Comparison of ENCODE assay signal across 8 mouse cellular contexts in genomic region chr9:100597546-100597945, GRCm38 (mm10). TPM values are rescaled to one million over a fixed set of nuclear protein-coding genes. Genes with fewer than 3 reads are reported as not detected.
DNase-seq lines count a peak whose midpoint lies in the region; ATAC-seq and TF ChIP-seq lines count a peak whose summit lies in the region.

Gene Stag1 (plus strand): TSS chr9:100597798.

- H3K36me3 ChIP-seq in embryonic facial prominence, embryonic 13.5 days = no peaks in the 10 kb centered on the region
- no peaks in the 10 kb centered on the region for H3K36me3 ChIP-seq in heart, embryonic 14.5 days (ENCODE audit: control insufficient read depth, insufficient read depth, low read length)
- no peaks in the 10 kb centered on the region for H3K36me3 ChIP-seq in neural tube, embryonic 14.5 days (ENCODE audit: control insufficient read depth, insufficient read depth, low read length)

- TF ChIP-seq CTCF in left cerebral cortex, adult 2 months (IDR thresholded peaks at IDR 0.05) = no peak

- no peak for DNase-seq in left cerebral cortex, adult 2 months (ENCODE audit: extremely low spot score in 1 of 2, low spot score in 2 of 2)
- no peak for DNase-seq in left cerebral cortex, adult 9 months (ENCODE audit: low spot score in 2 of 2)
- DNase-seq in left cerebral cortex, postnatal 25 days (ENCODE audit: low spot score in 2 of 2) = no peak
- DNase-seq in B cell, adult 2 months = no peak
- no peak for DNase-seq in spleen, adult 12 weeks (ENCODE audit: low spot score)

- no peaks in the 10 kb centered on the region for H3K9me3 ChIP-seq in embryonic facial prominence, embryonic 13.5 days
- H3K9me3 ChIP-seq in heart, embryonic 14.5 days (ENCODE audit: control insufficient read depth, low read length) = no peaks in the 10 kb centered on the region; the same call in 1 of the 2 replicates
- no peaks in the 10 kb centered on the region for H3K9me3 ChIP-seq in neural tube, embryonic 14.5 days (ENCODE audit: control insufficient read depth, low read length)

- no peak within 1 kb of the TSS for H3K4me2 ChIP-seq in embryonic facial prominence, embryonic 13.5 days
- no peak within 1 kb of the TSS for H3K4me2 ChIP-seq in heart, embryonic 14.5 days (ENCODE audit: low read length)
- no peak within 1 kb of the TSS for H3K4me2 ChIP-seq in neural tube, embryonic 14.5 days (ENCODE audit: low read depth, low read length)

- intact Hi-C loops in left cerebral cortex, adult 2 months (cut with DNase I) = no loop called here
- intact Hi-C loops in left cerebral cortex, postnatal 25 days (cut with DNase I) = no loop called here

- H3K4me1 ChIP-seq in embryonic facial prominence, embryonic 13.5 days = 0 out of 2 replicates have a peak, but pooled peaks cover 3% of the 10 kb centered on the region
- H3K4me1 ChIP-seq in heart, embryonic 14.5 days (ENCODE audit: control insufficient read depth in 2 of 2, insufficient read depth in 2 of 2, low read length in 2 of 2) = no peaks in the 10 kb centered on the region
- no peaks in the 10 kb centered on the region for H3K4me1 ChIP-seq in neural tube, embryonic 14.5 days (ENCODE audit: control insufficient read depth, insufficient read depth, low read length)

- no peak within 1 kb of the TSS for H3K27ac ChIP-seq in left cerebral cortex, adult 2 months
- no peak within 1 kb of the TSS for H3K27ac ChIP-seq in embryonic facial prominence, embryonic 13.5 days
- H3K27ac ChIP-seq in heart, embryonic 14.5 days (replicated peaks in 1 of 2; ENCODE audit: control insufficient read depth in 1 of 2, insufficient read depth in 1 of 2, low read depth in 2 of 2, low read length in 2 of 2) = no peak within 1 kb of the TSS
- no peak within 1 kb of the TSS for H3K27ac ChIP-seq in neural tube, embryonic 14.5 days (ENCODE audit: low read depth, low read length)

- no peak for ATAC-seq in embryonic facial prominence, embryonic 13.5 days (ENCODE audit: insufficient number of reproducible peaks, insufficient read depth, low FRiP score, low TSS enrichment, low read depth)
- no peak for ATAC-seq in heart, embryonic 14.5 days (ENCODE audit: insufficient number of reproducible peaks, insufficient read depth, low FRiP score, low read depth)
- ATAC-seq in neural tube, embryonic 14.5 days (ENCODE audit: low read depth) = no peak

- no peak within 1 kb of the TSS for H3K4me3 ChIP-seq in left cerebral cortex, adult 2 months
- H3K4me3 ChIP-seq in embryonic facial prominence, embryonic 13.5 days = no peak within 1 kb of the TSS
- H3K4me3 ChIP-seq in heart, embryonic 14.5 days (ENCODE audit: control insufficient read depth in 1 of 2, insufficient read depth in 1 of 2, low read depth in 1 of 2, low read length in 2 of 2) = no peak within 1 kb of the TSS
- H3K4me3 ChIP-seq in neural tube, embryonic 14.5 days (ENCODE audit: low read depth, low read length) = no peak within 1 kb of the TSS

- no peaks in the 10 kb centered on the region for H3K27me3 ChIP-seq in embryonic facial prominence, embryonic 13.5 days
- H3K27me3 ChIP-seq in heart, embryonic 14.5 days (ENCODE audit: control insufficient read depth, insufficient read depth, low read length) = no peaks in the 10 kb centered on the region
- H3K27me3 ChIP-seq in neural tube, embryonic 14.5 days (ENCODE audit: control insufficient read depth, insufficient read depth, low read length) = no peaks in the 10 kb centered on the region

- H3K9ac ChIP-seq in embryonic facial prominence, embryonic 13.5 days = no peak within 1 kb of the TSS
- no peak within 1 kb of the TSS for H3K9ac ChIP-seq in heart, embryonic 14.5 days (ENCODE audit: low read length)
- no peak within 1 kb of the TSS for H3K9ac ChIP-seq in neural tube, embryonic 14.5 days (replicated peaks; ENCODE audit: low read depth, low read length)

- 86% methylated on average over 8 of the region's 8 CpGs for WGBS in embryonic facial prominence, embryonic 13.5 days
- 86% methylated on average over 8 of the region's 8 CpGs for WGBS in heart, embryonic 14.5 days
- 95% methylated on average over 8 of the region's 8 CpGs for WGBS in neural tube, embryonic 14.5 days

RNA-seq across cellular contexts. Expression of gene Stag1, which starts in this region (rescaled TPM):
- 10 to 100 TPM; 65.0 to 66.2 TPM for total RNA-seq in left cerebral cortex, adult 2 months (2021)
- 60.1 and 62.7 TPM in 2 replicates for polyA plus RNA-seq in embryonic facial prominence, embryonic 13.5 days (2015; fragmentation: Nextera tagmentation; extraction: Ambion mirVana)
- polyA plus RNA-seq in heart, embryonic 14.5 days (2014; fragmentation: Nextera tagmentation; extraction: Ambion mirVana) = 34.4 and 34.8 TPM in 2 replicates
- total RNA-seq in left cerebral cortex, postnatal 25 days (2021) = 10 to 100 TPM; 42.3 to 49.7 TPM
- polyA plus RNA-seq in neural tube, embryonic 14.5 days (2014; fragmentation: Nextera tagmentation; extraction: Ambion mirVana) = 40.9 and 48.2 TPM in 2 replicates
